Mouse (Mus musculus) kidney, adult 11 months (tissue): ENCODE results near the gene Cd248.
"Not testable (repeated sequence)": the region's sequence is repeated elsewhere in the genome, so short reads cannot be mapped to it uniquely, and the experiment has no call there.

ENCODE experiments used
- DNase-seq: peaks from one replicate; pipeline ENCODE4 v3.0.0; 2022

The Cd248 gene

DNA sequence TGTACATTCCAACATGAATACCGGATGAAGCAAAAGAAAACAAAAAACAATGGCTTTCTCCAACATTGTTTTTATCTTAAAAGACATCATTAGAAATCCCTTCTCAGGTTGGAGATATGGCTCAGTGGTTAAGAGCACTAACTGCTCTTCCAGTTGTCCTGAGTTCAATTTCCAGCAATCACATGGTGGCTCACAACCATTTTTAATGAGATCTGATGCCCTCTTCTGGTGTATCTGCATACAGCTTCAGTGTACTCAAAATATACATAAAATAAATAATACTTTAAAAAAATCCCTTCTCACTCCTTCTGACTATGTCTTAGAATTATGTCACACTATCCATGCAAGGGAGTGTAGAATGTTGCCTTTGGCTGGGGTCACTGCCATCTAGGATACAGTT, 11.4 kb downstream of the Cd248 start:
- DNase-seq: no peak

DNA sequence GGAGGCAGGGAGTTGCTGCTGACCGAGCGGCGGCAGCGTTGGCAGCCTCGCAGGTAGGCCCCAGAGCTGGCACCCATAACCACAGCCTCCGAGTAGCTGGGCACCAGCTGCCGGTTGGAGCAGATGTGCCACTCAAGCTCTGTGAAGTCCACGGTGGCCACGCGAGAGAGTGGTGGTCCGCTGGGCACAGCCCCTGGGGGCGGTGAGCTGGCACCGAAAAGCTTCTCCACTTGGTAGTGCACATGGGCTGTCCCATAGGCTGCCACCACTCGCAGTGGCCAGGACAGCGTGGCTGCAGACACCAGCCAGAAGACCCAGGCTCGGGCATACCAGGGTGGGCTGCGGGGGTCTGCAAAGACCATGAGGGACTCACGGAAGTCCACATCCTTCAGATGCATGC, 14.1 kb downstream of the Cd248 start:
- no peak for DNase-seq

DNA sequence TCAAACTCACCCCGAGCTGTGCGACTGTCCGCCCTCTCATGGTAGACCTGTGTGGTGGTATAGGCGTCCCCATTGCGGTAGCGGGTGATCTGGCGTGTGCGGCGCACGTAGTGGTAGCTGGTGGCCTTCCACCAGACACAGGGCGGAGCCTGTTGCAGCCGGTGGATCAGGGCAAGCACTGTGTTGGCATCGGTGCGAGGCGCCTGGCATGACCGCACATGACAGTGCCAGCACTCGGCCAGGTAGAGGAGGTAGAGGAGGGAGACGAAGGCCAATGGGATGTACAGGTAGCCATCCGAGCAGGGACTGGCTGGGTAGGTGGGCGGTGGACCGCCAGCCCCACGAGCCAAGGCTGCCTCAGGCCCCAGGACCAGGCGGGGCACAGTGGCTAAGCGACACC, 14.7 kb downstream of the Cd248 start:
- no peak for DNase-seq

DNA sequence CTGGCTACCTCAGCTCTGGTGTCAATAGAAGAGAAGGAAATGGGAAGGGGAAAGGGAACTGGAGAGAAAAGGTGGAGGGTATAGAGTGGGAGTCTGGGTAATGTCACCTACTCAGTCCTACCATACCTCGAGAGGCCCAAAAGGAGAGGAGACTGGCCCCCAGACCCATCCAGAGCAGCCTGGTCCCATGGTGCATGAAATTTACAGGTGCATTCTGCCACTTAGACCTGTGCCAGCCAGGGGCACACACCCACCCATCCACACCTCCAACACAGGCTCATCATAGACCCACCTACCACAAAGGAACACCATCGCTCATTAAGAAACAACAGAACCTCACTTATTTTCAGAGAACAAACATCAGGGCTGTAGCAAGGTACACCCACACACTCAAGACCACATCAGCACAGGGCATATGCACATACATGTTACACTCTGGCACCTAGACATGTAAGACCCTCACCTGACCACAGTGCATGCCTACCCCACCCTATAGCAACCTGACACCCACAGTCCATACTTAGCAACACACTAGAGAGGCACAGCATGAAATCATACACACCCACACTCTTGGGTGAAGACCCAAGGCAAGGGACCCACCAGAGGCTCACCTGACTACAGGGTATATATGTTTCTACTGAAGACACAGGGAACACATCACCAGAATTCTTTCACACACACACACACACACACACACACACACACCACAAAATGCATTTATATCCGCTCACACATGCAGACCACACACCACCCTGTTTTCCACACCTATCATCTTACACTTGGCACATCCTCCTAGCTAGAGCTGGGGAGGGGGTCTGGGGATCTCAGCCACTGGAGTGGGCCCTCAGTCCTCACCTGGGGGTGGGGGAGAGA, 16.3 kb downstream of the Cd248 start:
- no peak for DNase-seq

DNA sequence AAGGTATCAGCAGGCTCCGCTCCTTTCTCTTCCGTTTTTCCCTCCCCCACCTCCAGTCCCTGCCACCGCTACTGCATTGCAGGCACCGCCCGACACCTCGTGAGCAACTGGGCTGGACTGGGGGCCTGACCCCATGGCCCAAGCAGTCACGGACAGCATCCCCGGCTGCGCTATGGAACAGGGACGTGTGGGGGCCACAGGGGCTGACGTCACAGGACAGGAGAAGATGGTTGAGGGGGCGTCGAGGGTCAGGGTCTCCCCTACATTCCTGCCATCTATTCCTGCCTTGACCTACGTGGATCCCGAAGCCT, 16.9 kb downstream of the Cd248 start:
- no peak for DNase-seq

DNA sequence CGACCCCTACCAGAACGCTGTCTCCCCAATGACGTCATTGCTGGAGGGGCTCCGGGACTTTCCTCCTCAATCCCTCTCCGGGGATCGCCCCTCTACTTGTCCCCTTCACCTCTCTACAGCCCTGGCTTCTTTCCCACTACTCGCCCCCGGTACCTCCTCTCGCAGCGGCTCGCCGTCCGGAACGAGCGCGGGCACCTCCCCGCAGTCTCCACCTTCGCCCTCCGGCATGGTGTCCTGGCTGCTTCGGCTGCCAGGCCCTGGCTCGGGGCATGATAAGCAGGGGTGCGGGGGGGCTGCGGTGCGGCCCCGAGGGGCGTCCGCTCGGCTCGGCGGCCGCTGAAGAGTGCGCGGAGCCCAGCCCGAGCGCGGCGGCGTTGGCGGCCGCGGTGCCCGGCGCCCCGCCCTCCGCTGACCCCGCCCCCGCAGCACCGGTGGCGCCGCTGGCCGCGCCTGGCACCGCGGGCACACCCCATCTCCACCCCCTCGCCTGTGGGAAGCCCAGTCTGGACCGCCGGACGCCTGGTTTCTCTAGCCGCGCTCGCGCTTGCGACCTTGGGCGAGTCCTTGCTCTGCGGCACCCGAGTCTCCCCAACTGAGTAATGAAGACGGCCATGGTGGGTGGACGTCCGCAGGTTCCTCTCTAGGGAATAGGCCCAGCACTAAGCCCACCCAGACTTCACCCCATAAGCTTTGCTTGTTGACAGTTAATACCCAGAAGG, 17.4 kb downstream of the Cd248 start, which contains the start of gene Tmem151a:
Gene Tmem151a, minus strand, starts transcription at position 387 of the 719 bp plus-strand sequence.
- peak; percentile 67 for DNase-seq

DNA sequence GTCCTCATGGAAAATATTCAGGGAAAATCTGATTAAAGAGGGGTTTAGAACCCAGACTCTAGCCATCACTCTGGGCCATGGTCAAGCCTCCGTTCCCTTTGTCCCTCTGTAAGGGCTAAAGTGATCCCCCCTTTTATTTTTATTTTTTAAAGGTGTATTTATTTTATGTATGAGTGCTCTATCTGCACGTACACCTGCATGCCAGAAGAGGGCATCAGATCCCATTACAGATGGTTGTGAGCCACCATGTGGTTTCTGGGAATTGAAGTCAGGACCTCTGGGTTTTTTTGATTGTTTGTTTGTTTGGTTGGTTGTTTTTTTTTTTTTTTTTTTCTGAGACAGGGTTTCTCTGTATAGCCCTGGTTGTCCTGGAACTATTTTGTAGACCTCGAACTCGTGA, 18.7 kb downstream of the Cd248 start:
- DNase-seq: not testable (repeated sequence)

DNA sequence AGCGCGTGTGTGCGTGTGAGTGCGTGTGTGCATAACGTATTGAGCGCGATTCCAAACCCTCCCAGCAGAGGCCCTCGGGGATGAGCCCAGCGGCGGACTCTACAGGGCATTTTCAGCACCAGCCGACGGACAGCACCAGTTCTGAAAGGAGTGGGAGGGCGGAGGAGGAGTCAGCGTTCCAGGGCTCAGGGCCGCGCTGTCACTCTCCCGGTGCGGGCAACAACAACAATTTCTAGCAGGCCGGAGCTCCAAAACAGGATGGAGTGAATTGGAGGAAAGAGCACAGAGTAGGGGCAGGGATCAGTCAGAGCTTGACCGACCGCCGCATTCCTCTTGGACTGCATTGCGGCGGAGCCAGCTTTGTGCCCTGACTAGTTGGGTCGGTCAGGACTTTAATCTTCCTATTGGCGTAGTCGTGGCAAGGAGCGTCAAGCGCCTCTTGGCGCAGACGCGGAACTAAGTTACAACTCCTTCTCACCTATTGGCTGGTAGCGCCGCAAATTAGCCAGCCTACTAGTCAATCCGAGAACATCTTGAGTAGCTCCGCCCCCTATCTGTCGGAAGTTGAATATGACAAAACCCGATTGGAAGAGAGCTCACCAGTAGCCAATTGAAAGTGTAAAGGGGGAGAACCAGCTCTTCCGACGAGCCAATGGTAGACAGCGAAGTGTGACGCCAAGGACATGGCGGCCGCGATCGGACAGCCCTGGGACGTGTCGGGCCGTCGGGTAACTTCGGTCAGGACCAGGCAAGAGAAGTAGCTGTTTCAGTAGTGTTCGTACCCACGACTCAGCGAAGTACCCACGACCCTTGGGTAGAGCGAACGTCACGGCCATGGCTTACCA, 20.2 kb downstream of the Cd248 start, which contains the start of gene Yif1a:
Gene Yif1a, plus strand, starts transcription at position 655 of the 845 bp plus-strand sequence.
- DNase-seq: peak; percentile 99

DNA sequence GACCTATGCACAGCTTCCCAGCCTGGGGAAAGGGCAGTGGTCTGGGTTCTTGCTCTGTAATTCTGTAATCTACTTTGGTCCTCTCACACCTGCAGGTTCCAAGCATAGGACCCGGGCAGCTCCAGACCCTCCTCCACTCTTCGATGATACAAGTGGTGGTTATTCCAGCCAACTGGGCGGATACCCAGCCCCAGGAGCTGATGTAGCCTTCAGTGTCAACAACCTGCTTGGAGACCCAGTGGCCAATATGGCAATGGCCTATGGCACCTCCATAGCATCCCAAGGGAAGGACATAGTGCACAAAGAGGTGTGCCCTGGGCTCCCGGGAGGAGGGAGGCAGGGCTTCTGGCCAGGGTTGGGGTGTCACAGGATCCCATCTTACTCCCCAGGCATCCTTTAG, 21.4 kb downstream of the Cd248 start:
- DNase-seq: no peak

DNA sequence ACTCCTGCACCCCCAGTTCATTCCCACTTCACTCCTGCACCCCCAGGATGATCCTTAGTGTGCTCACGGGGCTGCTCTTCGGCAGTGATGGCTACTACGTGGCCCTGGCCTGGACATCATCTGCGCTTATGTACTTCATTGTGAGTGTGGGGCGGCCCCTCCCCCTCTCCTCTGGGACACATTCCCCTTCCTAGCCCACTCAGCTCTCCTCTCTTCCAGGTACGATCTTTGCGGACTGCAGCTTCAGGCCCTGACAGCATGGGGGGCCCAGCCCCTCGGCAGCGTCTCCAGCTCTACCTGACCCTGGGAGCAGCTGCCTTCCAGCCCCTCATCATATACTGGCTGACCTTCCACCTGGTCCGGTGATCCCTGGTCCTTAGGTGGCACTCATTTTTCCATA, 24.2 kb downstream of the Cd248 start:
- no peak for DNase-seq

DNA sequence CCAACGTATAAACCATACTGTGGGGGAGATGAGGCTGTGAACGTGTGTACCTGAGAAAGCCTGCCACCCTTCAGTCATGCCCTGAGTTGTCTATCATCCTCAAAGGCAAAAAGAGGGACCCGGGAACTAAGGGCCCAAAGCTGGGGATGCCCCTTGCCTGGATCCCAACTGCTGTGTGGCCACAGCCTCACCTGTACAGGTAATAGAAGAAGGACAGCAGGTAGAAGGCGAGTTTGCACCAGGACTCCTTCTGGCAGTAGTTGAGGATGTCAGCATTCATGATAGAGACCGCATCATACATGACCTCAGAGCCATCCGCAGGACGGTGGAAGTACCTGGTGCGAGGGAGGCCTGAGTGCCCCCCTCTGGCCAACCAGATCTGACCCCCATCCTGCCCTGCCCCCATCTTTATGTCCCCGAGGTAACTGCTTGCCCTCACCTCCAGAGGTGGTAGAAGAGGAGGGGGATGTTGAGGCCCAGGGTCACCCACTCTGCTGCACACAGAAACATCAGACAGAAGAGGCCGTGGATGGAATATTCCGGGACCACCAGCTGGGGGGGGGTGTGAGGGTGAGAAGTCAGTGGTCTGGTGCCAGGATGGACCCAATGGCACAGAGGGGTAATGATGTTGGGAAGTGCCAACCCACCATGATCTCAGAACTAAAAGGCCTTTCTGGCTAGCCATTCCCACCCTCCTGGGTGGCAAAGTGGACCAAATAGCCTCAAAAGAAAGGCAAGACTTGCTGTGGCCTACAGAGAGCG, 25.8 kb downstream of the Cd248 start:
- no peak for DNase-seq

DNA sequence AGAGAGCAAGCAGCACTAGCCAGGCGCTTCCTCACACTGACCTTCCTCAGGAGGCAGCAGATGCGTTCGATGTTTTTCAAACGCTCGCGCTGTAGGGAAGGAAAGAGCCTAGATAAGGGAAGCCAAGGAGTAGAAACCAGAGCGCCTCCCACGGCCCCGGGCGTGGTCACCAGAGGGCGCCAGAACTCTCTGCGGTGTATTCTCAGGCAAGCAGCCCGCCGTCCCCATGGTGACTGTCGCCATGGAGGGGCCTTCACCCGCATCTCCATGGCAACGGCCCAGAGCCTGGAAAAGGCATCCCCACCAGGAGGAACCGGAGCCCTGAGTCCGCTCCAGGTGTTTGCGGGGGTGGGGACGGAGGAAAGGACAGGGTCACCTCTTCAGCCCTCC, 26.4 kb downstream of the Cd248 start:
- DNase-seq: peak; percentile 89

DNA sequence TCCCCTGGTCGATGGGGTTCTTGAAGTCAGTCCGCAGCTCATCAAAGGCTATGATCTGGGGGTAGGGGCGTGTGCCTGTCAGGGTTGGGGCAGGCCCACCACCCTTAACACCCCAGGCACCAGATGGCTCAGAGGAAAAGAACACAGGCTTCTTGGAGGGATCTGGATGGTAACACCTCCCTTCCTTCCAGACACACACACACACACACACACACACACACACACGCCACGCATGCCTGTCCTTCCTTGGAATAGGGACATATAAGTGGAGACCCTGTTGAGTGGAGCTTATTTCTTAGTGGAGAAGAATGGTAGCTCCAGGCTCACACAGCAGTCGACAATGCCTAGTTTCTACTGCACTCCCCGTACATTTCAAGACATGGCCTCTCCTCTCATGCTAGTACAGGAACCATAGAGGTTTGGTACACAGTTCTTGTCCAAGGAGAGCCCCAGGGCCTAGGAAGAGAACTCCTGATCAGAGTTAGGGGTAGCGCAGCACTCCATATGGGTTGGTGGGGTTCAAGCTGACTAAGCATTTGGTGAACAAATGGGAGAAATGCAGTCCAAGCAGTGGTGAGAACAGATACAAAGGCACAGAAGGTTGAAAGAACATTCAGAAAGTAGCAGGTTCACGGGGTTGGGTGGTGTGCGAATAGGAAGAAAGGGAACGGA, 27.0 kb downstream of the Cd248 start:
- no peak for DNase-seq

DNA sequence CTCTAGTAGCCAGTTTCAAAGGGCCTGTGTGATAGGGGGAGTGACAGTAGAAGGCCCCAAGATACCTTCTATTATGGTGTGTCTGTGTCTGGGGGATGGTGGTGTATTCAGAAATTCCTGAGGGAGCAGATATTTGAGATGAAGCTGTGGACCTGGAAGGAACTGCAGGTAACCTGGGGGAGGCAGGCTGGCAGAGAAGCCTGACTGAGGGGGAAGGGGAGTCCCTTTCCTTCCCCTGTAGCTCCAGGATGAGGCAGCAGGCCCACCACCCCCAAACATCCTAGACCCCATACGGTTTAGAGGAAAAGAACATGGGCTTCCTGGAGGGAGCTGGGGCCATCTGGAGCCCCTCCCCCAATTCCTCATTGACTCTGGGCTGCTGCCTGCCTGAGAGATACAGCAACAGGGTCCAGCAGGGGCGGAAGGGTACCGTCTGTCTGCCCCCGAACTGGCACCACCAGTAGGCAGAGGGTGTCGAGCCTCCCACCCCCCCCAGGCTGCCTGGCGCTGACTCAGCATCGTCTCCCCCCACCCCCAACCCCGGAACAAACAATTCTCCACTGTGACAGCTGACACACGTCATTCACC, 28.1 kb downstream of the Cd248 start:
- no peak for DNase-seq

DNA sequence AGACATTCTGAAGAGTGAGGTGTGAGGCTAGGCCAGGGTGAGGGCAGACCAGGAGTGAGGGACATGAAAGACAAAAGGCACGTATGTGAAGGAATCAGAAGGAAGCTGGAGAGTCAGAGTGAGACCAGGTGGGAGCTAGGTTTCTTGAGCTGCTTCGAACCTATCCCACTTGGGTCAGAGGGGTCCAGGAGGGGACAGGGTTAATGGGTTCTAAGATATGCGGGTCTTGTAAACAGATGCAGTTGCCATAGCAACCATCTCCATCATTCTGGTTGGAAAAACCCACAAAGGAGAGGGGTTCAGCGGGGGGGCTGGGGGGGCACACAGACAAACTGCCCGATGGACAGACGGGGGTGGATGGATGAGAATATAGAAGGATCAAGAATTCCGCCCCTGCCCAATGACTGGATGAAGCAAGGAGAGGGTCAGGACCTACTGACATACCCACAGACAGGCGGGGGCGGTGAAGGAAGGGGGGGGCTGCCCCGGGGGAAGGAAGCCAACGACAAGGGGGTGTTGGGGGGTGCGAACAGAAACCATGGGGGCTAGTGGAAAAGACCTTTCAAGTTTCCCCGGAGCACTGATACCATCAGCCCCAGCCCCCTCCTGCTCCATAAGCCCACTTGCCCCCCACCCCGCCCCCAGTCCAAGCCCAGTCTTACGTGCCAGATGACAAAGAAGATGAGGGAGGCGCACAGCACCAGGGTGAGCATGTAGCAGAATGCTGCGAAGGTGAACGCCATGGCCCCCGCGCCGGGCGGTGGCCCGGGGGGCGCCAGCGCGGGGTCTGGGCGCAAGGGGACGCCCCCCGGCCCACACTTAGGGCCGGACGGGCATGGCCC, 29.9 kb downstream of the Cd248 start:
- no peak for DNase-seq

DNA sequence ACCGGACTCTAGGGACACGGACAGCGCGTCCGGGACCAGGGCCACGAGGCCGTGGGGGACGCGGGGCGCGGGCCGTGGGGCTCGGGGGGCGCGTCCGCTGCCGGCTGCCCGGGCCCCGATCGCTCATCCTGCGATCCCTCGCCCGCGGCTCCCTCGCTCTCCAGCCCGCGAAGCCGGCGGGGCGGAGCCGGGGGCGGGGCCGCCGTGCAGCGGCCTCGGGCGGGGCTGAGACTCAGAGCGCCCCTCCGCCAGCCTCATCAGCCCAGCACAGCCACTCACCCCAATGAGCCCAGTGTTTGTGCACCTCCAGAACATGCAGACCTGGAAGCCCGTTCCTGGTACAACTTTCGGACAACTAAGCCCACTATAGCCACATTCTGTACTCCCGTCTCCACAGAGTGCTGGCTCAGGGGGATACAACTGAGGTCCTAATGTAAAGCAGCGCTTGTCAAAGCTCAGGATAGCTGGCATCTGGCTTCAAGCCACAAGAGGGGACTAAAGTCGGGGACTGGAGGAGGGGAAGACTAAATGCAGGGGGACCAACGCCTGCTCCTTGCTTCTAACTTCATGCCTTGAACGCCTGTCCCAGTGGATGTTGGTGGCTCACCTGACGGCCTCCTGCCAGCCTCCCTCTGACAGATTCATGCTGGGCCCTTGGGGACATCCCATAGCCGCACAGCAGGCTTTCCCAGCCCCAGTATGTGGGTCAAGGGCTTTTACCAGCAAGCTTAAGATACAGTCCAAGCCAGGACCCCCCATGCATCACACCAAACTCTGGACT, 30.7 kb downstream of the Cd248 start, which contains the start of gene Cnih2:
Gene Cnih2, minus strand, starts transcription at position 159 of the 781 bp plus-strand sequence.
- no peak for DNase-seq

DNA sequence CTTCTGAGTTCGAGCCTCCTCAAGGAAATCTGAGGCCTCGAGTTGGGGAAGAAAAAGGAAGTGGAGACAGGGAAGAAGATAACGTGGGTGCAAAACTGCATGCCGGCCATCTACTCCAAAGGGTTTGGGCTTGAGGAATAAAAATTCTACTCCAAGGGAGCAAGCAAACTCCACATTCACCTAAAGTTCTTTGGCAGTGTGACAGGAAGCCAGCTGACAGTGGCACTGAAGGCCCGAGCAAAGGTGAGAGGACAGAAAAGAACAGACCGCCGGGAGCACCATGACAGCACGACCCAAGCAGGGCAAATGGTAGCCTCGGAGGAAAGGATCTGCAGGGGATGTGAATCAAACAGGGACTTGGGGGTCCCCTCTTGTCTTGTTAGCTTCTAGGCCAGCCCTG, 38.2 kb downstream of the Cd248 start:
- peak; percentile 53 for DNase-seq

DNA sequence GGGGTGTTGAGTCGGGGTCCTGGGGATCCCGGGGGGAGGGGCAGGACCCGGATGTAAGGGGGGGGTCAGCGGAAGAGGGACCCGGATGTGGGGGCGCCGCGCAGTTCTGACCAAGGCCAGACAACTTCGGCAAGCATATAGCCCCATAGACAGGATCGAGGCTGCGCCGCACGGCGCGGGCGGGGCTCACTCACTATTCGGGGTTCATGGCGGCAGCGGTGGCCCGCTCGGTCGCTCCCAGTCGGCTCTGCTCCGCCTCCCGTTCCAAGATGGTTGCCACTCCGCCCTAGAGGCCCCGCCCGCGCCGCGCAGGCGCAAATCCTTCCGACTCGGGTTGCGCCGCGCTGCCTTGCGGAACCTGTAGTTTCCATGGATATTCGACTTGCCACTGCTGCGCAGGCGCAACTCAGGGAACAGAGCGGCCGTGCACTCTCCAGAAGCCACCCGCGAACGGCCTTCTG, 38.9 kb downstream of the Cd248 start, which contains the start of gene Rab1b:
Gene Rab1b, minus strand, starts transcription at position 342 of the 461 bp plus-strand sequence.
- peak; percentile 98 for DNase-seq

DNA sequence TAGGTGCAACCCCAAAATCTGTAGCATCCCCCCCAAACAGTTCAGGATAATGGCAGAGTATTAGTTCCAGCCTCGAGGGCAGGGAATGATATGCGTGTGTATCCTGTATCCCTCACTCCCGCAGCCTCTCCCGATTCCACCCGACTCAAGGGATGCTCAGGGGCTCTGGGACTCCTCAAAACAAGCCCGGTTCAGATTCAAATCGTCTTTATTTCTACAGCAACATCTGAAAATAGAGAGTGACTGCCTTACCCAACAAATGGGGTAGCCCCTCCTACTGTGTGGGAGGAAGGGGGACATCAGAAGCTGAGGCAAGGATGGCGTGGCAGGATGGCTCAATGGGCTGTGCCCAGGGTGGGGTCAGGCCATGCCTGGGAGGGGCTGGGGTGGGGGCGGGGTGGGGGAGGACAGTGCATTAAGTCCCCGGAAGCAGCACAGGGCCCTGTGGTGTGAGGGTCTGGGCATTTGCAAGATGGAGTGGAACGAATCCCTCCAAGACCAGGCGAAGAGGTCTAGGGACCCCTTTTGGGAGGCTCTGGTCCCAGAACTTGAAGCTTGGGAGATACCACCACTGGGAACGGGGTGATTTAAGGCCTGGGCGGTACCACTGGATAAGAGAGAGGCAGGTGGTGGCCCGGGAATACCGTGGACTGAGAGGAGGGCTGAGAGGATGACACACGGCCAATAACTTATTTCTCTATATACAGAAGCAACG, 39.8 kb downstream of the Cd248 start:
- DNase-seq: no peak
